Mouse (Mus musculus) heart, postnatal 25 days (tissue): Measurements from ENCODE around the gene Mlh1. TPM values are rescaled to one million over a fixed set of nuclear protein-coding genes. Genes with fewer than 3 reads are reported as not detected.

Experiments used
- DNase-seq: peaks from one replicate; pipeline ENCODE4 v3.0.0; 2022; ENCODE audit warnings: low spot score
- intact Hi-C: fragments of 180-260 bp; cut with DNase I; formaldehyde crosslinking; loops from one replicate; pipeline ENCODE4 v1.15.1; 2025
- total RNA-seq, 2 experiments: library from RNA; stranded (reverse); gene quantifications; 2 replicates each; pipeline ENCODE4 v1.2.3; 2021

Gene Mlh1
- total RNA-seq, 2 experiments from 2014 or later = 7.1 TPM

GRCm38 (mm10) chr9:111228446-111228845, 43.1 kb downstream of the Mlh1 start:
- intact Hi-C loops = no loop called here
- DNase-seq = no peak

- intact Hi-C loops = loop anchor here (5.0 kb wide), 1 partner anchor 131 kb away; no protein-coding TSS in a partner anchor
- no peak for DNase-seq
Measured at GRCm38 (mm10) chr9:111223406-111223805, 48.2 kb downstream of the Mlh1 start.

- intact Hi-C loops = loop anchor here (5.0 kb wide), 1 partner anchor 129 kb away; no protein-coding TSS in a partner anchor
- DNase-seq = no peak
Measured at GRCm38 (mm10) chr9:111221580-111221979, 50.0 kb downstream of the Mlh1 start.

GRCm38 (mm10) chr9:111220551-111221080, 51.0 kb downstream of the Mlh1 start:
- intact Hi-C loops = loop anchor here (5.0 kb wide), 1 partner anchor 128 kb away; no protein-coding TSS in a partner anchor
- DNase-seq = no peak

- DNase-seq = no peak
- intact Hi-C loops = no loop called here
Measured at GRCm38 (mm10) chr9:111216424-111216823, 55.2 kb downstream of the Mlh1 start.

- no peak for DNase-seq
- intact Hi-C loops = loop anchor here (5.0 kb wide), 1 partner anchor 96 kb away; the partner anchor contains the start of gene Lrrfip2
Measured at GRCm38 (mm10) chr9:111213501-111213900, 58.1 kb downstream of the Mlh1 start.

GRCm38 (mm10) chr9:111211122-111212041, 60.2 kb downstream of the Mlh1 start:
- intact Hi-C loops = loop anchor here (5.0 kb wide), 1 partner anchor 94 kb away; the partner anchor contains the start of gene Lrrfip2
- DNase-seq = no peak

GRCm38 (mm10) chr9:111210412-111210811, 61.2 kb downstream of the Mlh1 start:
- intact Hi-C loops = loop anchor here (5.0 kb wide), 1 partner anchor 93 kb away; the partner anchor contains the start of gene Lrrfip2
- DNase-seq = no peak

GRCm38 (mm10) chr9:111209158-111209699, 62.4 kb downstream of the Mlh1 start:
- DNase-seq = no peak

GRCm38 (mm10) chr9:111208185-111208584, 63.4 kb downstream of the Mlh1 start:
- no peak for DNase-seq
- intact Hi-C loops = no loop called here

More at GRCm38 (mm10) chr9:111209158-111209699, 62.4 kb downstream of the Mlh1 start:
- intact Hi-C loops = no loop called here

GRCm38 (mm10) chr9:111207683-111208082, 63.9 kb downstream of the Mlh1 start:
- DNase-seq = no peak

GRCm38 (mm10) chr9:111204601-111205375, 66.8 kb downstream of the Mlh1 start:
- no peak for DNase-seq
- intact Hi-C loops = no loop called here

More at GRCm38 (mm10) chr9:111207683-111208082, 63.9 kb downstream of the Mlh1 start:
- intact Hi-C loops = no loop called here

- intact Hi-C loops = no loop called here
- DNase-seq = no peak
Measured at GRCm38 (mm10) chr9:111200208-111200607, 71.4 kb downstream of the Mlh1 start.

- intact Hi-C loops = loop anchor here (5.0 kb wide), 1 partner anchor 106 kb away; no protein-coding TSS in a partner anchor
- no peak for DNase-seq
Measured at GRCm38 (mm10) chr9:111198332-111198731, 73.3 kb downstream of the Mlh1 start.

GRCm38 (mm10) chr9:111197712-111198111, 73.9 kb downstream of the Mlh1 start:
- DNase-seq = no peak
- intact Hi-C loops = loop anchor here (5.0 kb wide), 1 partner anchor 105 kb away; no protein-coding TSS in a partner anchor

GRCm38 (mm10) chr9:111197116-111197515, 74.5 kb downstream of the Mlh1 start:
- DNase-seq = no peak
- intact Hi-C loops = loop anchor here (5.0 kb wide), 1 partner anchor 105 kb away; no protein-coding TSS in a partner anchor

- intact Hi-C loops = no loop called here
- no peak for DNase-seq
Measured at GRCm38 (mm10) chr9:111193211-111193610, 78.4 kb downstream of the Mlh1 start.

GRCm38 (mm10) chr9:111188731-111189130, 82.9 kb downstream of the Mlh1 start:
- intact Hi-C loops = no loop called here
- DNase-seq = no peak

- intact Hi-C loops = no loop called here
- DNase-seq = no peak
Measured at GRCm38 (mm10) chr9:111186861-111187260, 84.7 kb downstream of the Mlh1 start.

GRCm38 (mm10) chr9:111184929-111185328, 86.7 kb downstream of the Mlh1 start:
- DNase-seq = no peak
- intact Hi-C loops = no loop called here
